Mouse (Mus musculus) gastrocnemius, postnatal 25 days (tissue): ENCODE measurements around the gene Tfdp2. TPM values are rescaled to one million over a fixed set of nuclear protein-coding genes. Genes with fewer than 3 reads are reported as not detected.
"Not testable (repeated sequence)": the region's sequence is repeated elsewhere in the genome, so short reads cannot be mapped to it uniquely, and the experiment has no call there.

Source experiments
- DNase-seq: peaks from one replicate; pipeline ENCODE4 v3.0.0; 2022
- total RNA-seq, 2 experiments: library from RNA; stranded (reverse); gene quantifications; 1 replicate in 1 of 2; 2 replicates in 1 of 2; pipeline ENCODE4 v1.2.3; 2021

The Tfdp2 gene
- total RNA-seq, 2 experiments from 2014 or later = 32.5 to 36.5 TPM

GRCm38 (mm10) chr9:96299324-96300008 lies 103.4 kb downstream of the Tfdp2 start:
- DNase-seq = no peak

GRCm38 (mm10) chr9:96308816-96309215 lies 112.7 kb downstream of the Tfdp2 start:
- DNase-seq = no peak

GRCm38 (mm10) chr9:96312074-96312473 lies 116.0 kb downstream of the Tfdp2 start:
- DNase-seq = no peak

GRCm38 (mm10) chr9:96319333-96319732 lies 123.3 kb downstream of the Tfdp2 start:
- no peak for DNase-seq

GRCm38 (mm10) chr9:96320551-96320980 lies 124.5 kb downstream of the Tfdp2 start:
- DNase-seq = no peak

GRCm38 (mm10) chr9:96322411-96323152 lies 126.5 kb downstream of the Tfdp2 start:
- no peak for DNase-seq

- no peak for DNase-seq
Measured at GRCm38 (mm10) chr9:96324502-96324901, 128.4 kb downstream of the Tfdp2 start.

- peak; percentile 13 for DNase-seq
Measured at GRCm38 (mm10) chr9:96326496-96326923, 130.4 kb downstream of the Tfdp2 start.

- DNase-seq = no peak
Measured at GRCm38 (mm10) chr9:96328226-96328625, 132.2 kb downstream of the Tfdp2 start.

- DNase-seq = no peak
Measured at GRCm38 (mm10) chr9:96331146-96331545, 135.1 kb downstream of the Tfdp2 start.

GRCm38 (mm10) chr9:96345750-96346149 lies 149.7 kb downstream of the Tfdp2 start:
- DNase-seq = no peak

GRCm38 (mm10) chr9:96348885-96349284 lies 152.8 kb downstream of the Tfdp2 start:
- no peak for DNase-seq

- peak; percentile 42 for DNase-seq
Measured at GRCm38 (mm10) chr9:96350010-96350409, 153.9 kb downstream of the Tfdp2 start.

GRCm38 (mm10) chr9:96350476-96350875 lies 154.4 kb downstream of the Tfdp2 start:
- DNase-seq = no peak

GRCm38 (mm10) chr9:96351771-96352170 lies 155.7 kb downstream of the Tfdp2 start:
- DNase-seq = not testable (repeated sequence)

- no peak for DNase-seq
Measured at GRCm38 (mm10) chr9:96353121-96353769, 157.2 kb downstream of the Tfdp2 start.

GRCm38 (mm10) chr9:96353799-96354198 lies 157.7 kb downstream of the Tfdp2 start:
- peak; percentile 9 for DNase-seq

GRCm38 (mm10) chr9:96360056-96360455 lies 164.0 kb downstream of the Tfdp2 start:
- no peak for DNase-seq

- DNase-seq = peak; percentile 71
Measured at GRCm38 (mm10) chr9:96363581-96364140, 167.6 kb downstream of the Tfdp2 start.

GRCm38 (mm10) chr9:96364141-96364838 lies 168.2 kb downstream of the Tfdp2 start, which contains the start of gene Atp1b3:
Atp1b3 (minus strand) TSS chr9:96364442.
- DNase-seq = peak; percentile 98

- no peak for DNase-seq
Measured at GRCm38 (mm10) chr9:96365271-96365872, 169.3 kb downstream of the Tfdp2 start.
